Mouse (Mus musculus) bone marrow, adult 2 months (tissue): ENCODE data around the gene Ncmap. TPM values are rescaled to one million over a fixed set of nuclear protein-coding genes. Genes with fewer than 3 reads are reported as not detected.
A peak's percentile ranks its signal among the peaks of the same experiment; 100 is the strongest.

ENCODE experiments used
- H3K27ac ChIP-seq: fragments of 200-500 bp; 2 replicates; pipeline ENCODE4 v1.5.1; 2012; ENCODE audit warnings: low read depth, mild to moderate bottlenecking, control low read depth, inconsistent platforms, low read length; ENCODE audit not compliant: control insufficient read depth, poor library complexity, insufficient read depth
- H3K4me1 ChIP-seq: fragments of 200-500 bp; 2 replicates; pipeline ENCODE4 v1.6.1; 2011; ENCODE audit warnings: low read length; ENCODE audit not compliant: control insufficient read depth, insufficient read depth
- H3K4me3 ChIP-seq: fragments of 200-500 bp; replicated peaks from 2 replicates; pipeline ENCODE3; 2011; ENCODE audit warnings: mild to moderate bottlenecking, low read depth, low read length, control low read depth; ENCODE audit not compliant: control insufficient read depth
- CTCF ChIP-seq: fragments of 200-500 bp; IDR thresholded peaks from 2 replicates; pipeline ENCODE4 v1.5.1; 2011; ENCODE audit warnings: low read length, control low read depth; ENCODE audit not compliant: control insufficient read depth, insufficient read depth
- POLR2A ChIP-seq: fragments of 200-500 bp; IDR thresholded peaks from 2 replicates; pipeline ENCODE4 v1.6.1; 2011; ENCODE audit warnings: low read depth, mild to moderate bottlenecking, control low read depth, low read length, borderline replicate concordance; ENCODE audit not compliant: control insufficient read depth
- WGBS: fragments of 180-500 bp; shearing (Covaris S2); methylation state at CpG from one replicate; pipeline ENCODE4 v1.1.7; 2018; 5-methylcytosine and 5-hydroxymethylcytosine counted together
- polyA plus RNA-seq: library from polyadenylated mRNA; stranded (reverse); fragments of >200 nt; gene quantifications from 2 replicates; pipeline ENCODE4 v1.2.4, GENCODE M21; 2011; ENCODE audit warnings: low replicate concordance; ENCODE audit not compliant: missing spikeins, insufficient read depth, insufficient read length

Ncmap gene
- polyA plus RNA-seq: not detected in 2 replicates

- Histone ChIP-seq H3K27ac (no peak within 1 kb of the TSS), H3K4me1 (no peaks in the 10 kb centered on the region; the same call in 1 of the 2 replicates), H3K4me3 (no peak within 1 kb of the TSS)
- TF ChIP-seq CTCF: no peak
- TF ChIP-seq POLR2A: no peak
- WGBS: 2% methylated on average over 29 of the region's 29 CpGs
Measured at GRCm38 (mm10) chr4:135397991-135398390, at the start of gene Ncmap. Gene Ncmap, minus strand, starts transcription at chr4:135398227.

- WGBS: 64% methylated on average over 5 of the region's 5 CpGs
- H3K4me3 ChIP-seq: no peak overlapping the region
- TF ChIP-seq POLR2A (no peak), CTCF (no peak)
- H3K27ac ChIP-seq: no peak overlapping the region
- peaks cover 3% of the 10 kb centered on the region; the same call in 1 of the 2 replicates for H3K4me1 ChIP-seq
Measured at GRCm38 (mm10) chr4:135442473-135442872, 44.4 kb upstream of the Ncmap start.

GRCm38 (mm10) chr4:135439904-135440522 lies 42.0 kb upstream of the Ncmap start:
- Histone ChIP-seq H3K27ac (peak overlapping the region; percentile 64), H3K4me3 (peak overlapping the region; percentile 38), H3K4me1 (peaks cover 3% of the 10 kb centered on the region; the same call in 1 of the 2 replicates)
- TF ChIP-seq POLR2A: no peak
- TF ChIP-seq CTCF: peak; percentile 37; the same call in 1 of the 2 replicates
- 12% methylated on average over 9 of the region's 9 CpGs for WGBS

GRCm38 (mm10) chr4:135439188-135439647 lies 41.2 kb upstream of the Ncmap start:
- Histone ChIP-seq H3K4me3 (peak overlapping the region; percentile 5), H3K4me1 (peaks cover 3% of the 10 kb centered on the region; the same call in 1 of the 2 replicates), H3K27ac (peak overlapping the region; percentile 64)
- no peak for TF ChIP-seq CTCF
- TF ChIP-seq POLR2A: no peak
- WGBS: under 1% methylated on average over 15 of the region's 15 CpGs

- TF ChIP-seq CTCF (no peak), POLR2A (no peak)
- H3K27ac ChIP-seq: no peak overlapping the region
Measured at GRCm38 (mm10) chr4:135437924-135438323, 39.9 kb upstream of the Ncmap start.

GRCm38 (mm10) chr4:135436291-135436690 lies 38.3 kb upstream of the Ncmap start:
- WGBS: 32% methylated on average over 13 of the region's 13 CpGs
- TF ChIP-seq CTCF (no peak), POLR2A (no peak)
- Histone ChIP-seq H3K4me1 (peaks cover 3% of the 10 kb centered on the region; the same call in 1 of the 2 replicates), H3K27ac (no peak overlapping the region), H3K4me3 (no peak overlapping the region)

More at GRCm38 (mm10) chr4:135437924-135438323, 39.9 kb upstream of the Ncmap start:
- H3K4me3 ChIP-seq: no peak overlapping the region
- peaks cover 3% of the 10 kb centered on the region; the same call in 1 of the 2 replicates for H3K4me1 ChIP-seq

GRCm38 (mm10) chr4:135434395-135434789 lies 36.4 kb upstream of the Ncmap start:
- 33% methylated on average over 11 of the region's 11 CpGs for WGBS
- TF ChIP-seq POLR2A (no peak), CTCF (no peak)
- H3K4me3 ChIP-seq: peak overlapping the region; percentile 73
- peak overlapping the region; percentile 90 for H3K27ac ChIP-seq
- H3K4me1 ChIP-seq: no peaks in the 10 kb centered on the region

GRCm38 (mm10) chr4:135433443-135434394 lies 35.7 kb upstream of the Ncmap start, which contains the start of gene Rcan3:
Gene Rcan3, minus strand, starts transcription at chr4:135433853.
- H3K27ac ChIP-seq: peak within 1 kb of the TSS; percentile 90
- no peaks in the 10 kb centered on the region for H3K4me1 ChIP-seq
- H3K4me3 ChIP-seq: peak within 1 kb of the TSS; percentile 73
- peak; percentile 65; the same call in 1 of the 2 replicates for TF ChIP-seq POLR2A
- TF ChIP-seq CTCF: no peak
- under 1% methylated on average over 79 of the region's 79 CpGs for WGBS
